Mouse (Mus musculus): Measurements from ENCODE around the gene Atp1a1. TPM values are rescaled to one million over a fixed set of nuclear protein-coding genes. Genes with fewer than 3 reads are reported as not detected.

Gene Atp1a1
- polyA plus RNA-seq, 1 experiment from 2014 or later = 61.1 TPM

DNA sequence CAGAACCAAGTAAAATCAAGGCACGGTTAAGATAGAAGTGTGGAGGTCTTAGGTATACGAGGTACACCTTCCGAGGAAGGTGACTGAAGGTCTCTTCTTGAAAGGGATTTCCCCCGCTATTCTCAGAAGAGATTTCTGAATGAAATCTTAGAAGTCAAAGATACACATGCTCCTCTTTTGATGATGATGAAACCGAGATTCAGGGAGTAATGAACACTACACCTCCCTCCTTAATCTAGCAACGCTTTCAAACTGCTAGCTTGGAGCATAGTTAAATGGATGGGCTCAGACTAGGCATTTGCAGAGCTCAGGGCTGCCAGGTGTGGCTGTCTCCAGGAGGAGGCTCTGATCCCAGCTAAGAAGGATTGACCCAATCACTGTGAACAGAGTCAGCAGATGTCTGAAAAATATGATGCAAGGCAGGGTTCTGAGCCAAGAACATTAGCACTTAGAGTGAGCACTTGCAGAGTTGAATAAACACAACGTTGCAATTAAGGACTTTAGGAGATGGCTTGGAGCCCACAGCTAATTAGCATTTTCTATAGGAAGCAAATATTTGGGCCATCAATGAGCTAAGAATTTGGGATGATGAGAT lies 2.5 kb upstream of the Atp1a1 start:
- 87% methylated on average over 7 of the region's 7 CpGs for WGBS
- Histone ChIP-seq H3K4me3 (no peak overlapping the region), H3K27me3 (replicated peaks) (no peaks in the 10 kb centered on the region), H3K9me3 (no peaks in the 10 kb centered on the region), H3K36me3 (no peaks in the 10 kb centered on the region), H3K9ac (no peak overlapping the region), H3K27ac (no peak overlapping the region), H3K4me1 (peaks cover 28% of the 10 kb centered on the region), H3K4me2 (replicated peaks) (no peak overlapping the region)
- no peak for ATAC-seq (ENCODE audit: low FRiP score, low read depth)

GRCm38 (mm10) chr3:101605721-101606120 lies 1.2 kb upstream of the Atp1a1 start:
- WGBS = 78% methylated on average over 2 of the region's 2 CpGs
- H3K9me3 ChIP-seq = no peaks in the 10 kb centered on the region
- no peak overlapping the region for H3K4me3 ChIP-seq
- peaks cover 33% of the 10 kb centered on the region for H3K4me1 ChIP-seq
- H3K4me2 ChIP-seq (replicated peaks) = no peak overlapping the region
- no peak for ATAC-seq (ENCODE audit: low FRiP score, low read depth)
- H3K27me3 ChIP-seq (replicated peaks) = no peaks in the 10 kb centered on the region
- H3K9ac ChIP-seq = no peak overlapping the region
- H3K36me3 ChIP-seq = no peaks in the 10 kb centered on the region
- no peak overlapping the region for H3K27ac ChIP-seq

DNA sequence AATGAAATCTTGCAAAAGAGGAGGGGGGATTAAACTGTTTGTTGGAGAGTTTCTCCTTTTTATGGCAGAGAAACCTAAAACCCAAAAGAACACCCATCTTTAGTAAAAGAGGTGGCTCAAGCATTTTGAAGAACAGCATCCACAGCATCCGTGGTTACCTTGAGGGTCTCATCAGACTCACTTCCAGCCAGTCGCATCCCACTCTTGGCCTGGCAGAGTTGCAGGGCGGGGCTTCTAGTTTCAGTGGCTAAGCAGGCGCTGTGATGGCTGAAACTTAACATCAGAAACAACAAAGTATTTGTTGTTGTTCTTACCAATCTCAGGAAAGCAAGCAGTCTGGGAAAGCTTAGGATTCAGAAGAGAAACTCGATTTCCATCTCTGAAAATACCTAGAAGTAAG lies 807 bp upstream of the Atp1a1 start:
- H3K4me1 ChIP-seq = peaks cover 38% of the 10 kb centered on the region
- 19% methylated on average over 5 of the region's 5 CpGs for WGBS
- peak overlapping the region; percentile 91 for H3K9ac ChIP-seq

GRCm38 (mm10) chr3:101603661-101604549 lies 579 bp downstream of the Atp1a1 start:
- H3K36me3 ChIP-seq = no peaks in the 10 kb centered on the region
- under 1% methylated on average over 41 of the region's 68 CpGs for WGBS
- peak overlapping the region; percentile 96 for H3K27ac ChIP-seq
- no peaks in the 10 kb centered on the region for H3K27me3 ChIP-seq (replicated peaks)
- no peaks in the 10 kb centered on the region for H3K9me3 ChIP-seq
- ATAC-seq (ENCODE audit: low FRiP score, low read depth) = peak; percentile 85
- peak overlapping the region; percentile 91 for H3K9ac ChIP-seq
- H3K4me3 ChIP-seq = peak overlapping the region; percentile 84
- peak overlapping the region; percentile 71 for H3K4me2 ChIP-seq (replicated peaks)
- peaks cover 51% of the 10 kb centered on the region for H3K4me1 ChIP-seq

More for the DNA sequence above, 807 bp upstream of the Atp1a1 start:
- Histone ChIP-seq H3K4me2 (replicated peaks) (peak overlapping the region; percentile 71), H3K27ac (no peak overlapping the region), H3K36me3 (no peaks in the 10 kb centered on the region), H3K27me3 (replicated peaks) (no peaks in the 10 kb centered on the region), H3K9me3 (no peaks in the 10 kb centered on the region), H3K4me3 (peak overlapping the region; percentile 84)
- no peak for ATAC-seq (ENCODE audit: low FRiP score, low read depth)

DNA sequence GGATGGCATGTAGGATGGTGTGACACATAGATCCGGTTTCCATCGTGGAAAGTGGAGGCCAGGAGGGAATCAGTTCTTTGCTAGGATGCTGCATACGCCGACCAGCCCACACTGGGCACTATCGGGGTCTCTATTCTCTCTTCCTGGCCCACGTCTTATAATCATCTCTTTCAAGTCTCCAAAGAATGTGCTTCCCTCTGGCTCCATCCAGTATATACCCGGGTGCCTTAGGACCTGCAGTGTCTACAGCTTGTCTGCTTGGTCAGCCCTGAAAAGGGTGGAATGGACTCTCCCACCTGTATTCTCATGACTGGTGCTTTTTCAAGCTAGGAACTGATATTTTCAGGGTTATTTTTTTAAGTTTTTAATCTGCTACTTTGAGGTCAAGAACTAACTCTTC lies 1.3 kb downstream of the Atp1a1 start:
- Histone ChIP-seq H3K4me2 (replicated peaks) (peak overlapping the region; percentile 71), H3K36me3 (no peaks in the 10 kb centered on the region), H3K4me1 (peaks cover 57% of the 10 kb centered on the region), H3K27ac (no peak overlapping the region), H3K4me3 (peak overlapping the region; percentile 84), H3K9ac (peak overlapping the region; percentile 91), H3K27me3 (replicated peaks) (no peaks in the 10 kb centered on the region), H3K9me3 (no peaks in the 10 kb centered on the region)
- ATAC-seq (ENCODE audit: low FRiP score, low read depth) = no peak
- WGBS = 32% methylated on average over 7 of the region's 7 CpGs

DNA sequence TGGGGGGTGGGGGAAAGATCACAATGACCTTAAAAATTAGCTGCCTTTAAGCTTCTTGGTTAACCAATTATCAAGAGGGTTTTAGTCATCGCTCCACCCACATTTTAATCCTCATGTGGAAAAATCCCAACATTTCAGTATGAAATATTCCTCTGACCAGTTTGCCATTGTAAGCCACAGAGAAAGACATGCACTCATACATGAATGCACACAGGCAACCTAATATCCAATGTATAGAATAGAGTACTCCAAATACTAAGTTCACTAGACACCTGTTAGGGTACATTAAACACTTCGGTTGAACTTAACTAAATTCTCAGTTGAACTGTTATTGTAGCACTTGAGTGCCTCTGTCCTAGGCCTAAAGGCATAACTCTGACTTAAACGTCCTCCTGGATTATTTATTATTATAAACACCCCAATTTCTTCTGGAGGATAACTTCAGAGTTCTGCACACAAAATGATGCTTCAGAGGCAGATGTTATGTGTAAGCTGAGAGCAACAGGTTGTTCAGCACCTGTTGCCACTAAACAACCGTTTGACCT lies 1.9 kb downstream of the Atp1a1 start:
- ATAC-seq (ENCODE audit: low FRiP score, low read depth) = no peak
- Histone ChIP-seq H3K4me1 (peaks cover 63% of the 10 kb centered on the region), H3K27me3 (replicated peaks) (no peaks in the 10 kb centered on the region), H3K9me3 (no peaks in the 10 kb centered on the region), H3K36me3 (no peaks in the 10 kb centered on the region), H3K4me3 (no peak overlapping the region), H3K4me2 (replicated peaks) (peak overlapping the region; percentile 71), H3K9ac (no peak overlapping the region), H3K27ac (no peak overlapping the region)
- WGBS = 73% methylated on average over 4 of the region's 4 CpGs

- no peaks in the 10 kb centered on the region for H3K9me3 ChIP-seq
- H3K4me2 ChIP-seq (replicated peaks) = peak overlapping the region; percentile 71
- 40% methylated on average over 4 of the region's 4 CpGs for WGBS
- H3K9ac ChIP-seq = no peak overlapping the region
- H3K27ac ChIP-seq = no peak overlapping the region
- no peak overlapping the region for H3K4me3 ChIP-seq
- peaks cover 70% of the 10 kb centered on the region for H3K4me1 ChIP-seq
- no peaks in the 10 kb centered on the region for H3K27me3 ChIP-seq (replicated peaks)
- no peaks in the 10 kb centered on the region for H3K36me3 ChIP-seq
- ATAC-seq (ENCODE audit: low FRiP score, low read depth) = no peak
Measured at GRCm38 (mm10) chr3:101601687-101602086, 2.8 kb downstream of the Atp1a1 start.

GRCm38 (mm10) chr3:101601003-101601525 lies 3.4 kb downstream of the Atp1a1 start:
- no peak for ATAC-seq (ENCODE audit: low FRiP score, low read depth)
- no peak overlapping the region for H3K27ac ChIP-seq
- H3K9ac ChIP-seq = no peak overlapping the region
- H3K4me1 ChIP-seq = peaks cover 74% of the 10 kb centered on the region
- no peaks in the 10 kb centered on the region for H3K27me3 ChIP-seq (replicated peaks)
- H3K36me3 ChIP-seq = no peaks in the 10 kb centered on the region
- H3K4me3 ChIP-seq = no peak overlapping the region
- 64% methylated on average over 8 of the region's 8 CpGs for WGBS
- H3K4me2 ChIP-seq (replicated peaks) = peak overlapping the region; percentile 71; the same call in 1 of the 2 replicates
- H3K9me3 ChIP-seq = no peaks in the 10 kb centered on the region

- H3K4me1 ChIP-seq = peaks cover 75% of the 10 kb centered on the region
- H3K27ac ChIP-seq = no peak overlapping the region
- ATAC-seq (ENCODE audit: low FRiP score, low read depth) = no peak
- WGBS = 44% methylated on average over 4 of the region's 4 CpGs
- H3K9me3 ChIP-seq = no peaks in the 10 kb centered on the region
- H3K36me3 ChIP-seq = no peaks in the 10 kb centered on the region
- no peaks in the 10 kb centered on the region for H3K27me3 ChIP-seq (replicated peaks)
- no peak overlapping the region for H3K4me3 ChIP-seq
- H3K9ac ChIP-seq = no peak overlapping the region
- H3K4me2 ChIP-seq (replicated peaks) = 0 out of 2 replicates have a peak overlapping the region, but pooled peaks have one; percentile 4
Measured at GRCm38 (mm10) chr3:101599920-101600741, 4.4 kb downstream of the Atp1a1 start.

DNA sequence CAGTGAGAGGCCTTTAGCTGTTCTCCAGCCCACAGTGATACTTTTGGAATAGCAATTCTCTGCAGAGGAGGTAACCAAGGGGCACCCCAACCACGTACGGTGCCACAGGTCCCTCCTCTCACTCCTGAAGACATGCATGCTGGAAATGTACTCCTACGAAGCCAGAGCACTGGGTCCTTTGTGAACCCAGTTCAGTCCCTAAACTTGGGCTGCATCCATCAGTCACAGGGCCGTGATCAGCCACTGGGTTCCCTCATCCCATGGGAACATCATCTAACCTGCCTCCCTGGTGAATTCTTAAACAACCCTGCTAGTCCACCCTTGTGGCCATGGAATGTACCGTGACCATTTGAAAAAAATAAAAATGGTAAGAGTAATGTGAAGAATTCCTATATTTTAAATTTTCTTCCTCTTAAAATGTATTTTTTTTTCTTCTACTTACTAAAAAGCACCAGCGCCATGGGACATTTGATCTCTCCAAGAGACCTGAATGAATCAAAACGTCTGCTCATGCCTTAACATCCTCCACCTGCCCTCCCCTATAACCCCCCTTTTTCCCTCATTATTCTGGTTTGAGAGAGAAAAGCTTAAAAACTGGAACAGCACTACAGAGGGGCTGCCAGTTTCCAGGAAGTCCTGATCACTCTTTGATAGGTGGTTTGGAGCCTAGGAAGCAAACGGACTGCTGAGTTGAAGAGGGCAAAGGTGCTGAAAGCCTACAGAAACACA lies 5.1 kb downstream of the Atp1a1 start:
- peaks cover 71% of the 10 kb centered on the region for H3K4me1 ChIP-seq
- 71% methylated on average over 8 of the region's 8 CpGs for WGBS

DNA sequence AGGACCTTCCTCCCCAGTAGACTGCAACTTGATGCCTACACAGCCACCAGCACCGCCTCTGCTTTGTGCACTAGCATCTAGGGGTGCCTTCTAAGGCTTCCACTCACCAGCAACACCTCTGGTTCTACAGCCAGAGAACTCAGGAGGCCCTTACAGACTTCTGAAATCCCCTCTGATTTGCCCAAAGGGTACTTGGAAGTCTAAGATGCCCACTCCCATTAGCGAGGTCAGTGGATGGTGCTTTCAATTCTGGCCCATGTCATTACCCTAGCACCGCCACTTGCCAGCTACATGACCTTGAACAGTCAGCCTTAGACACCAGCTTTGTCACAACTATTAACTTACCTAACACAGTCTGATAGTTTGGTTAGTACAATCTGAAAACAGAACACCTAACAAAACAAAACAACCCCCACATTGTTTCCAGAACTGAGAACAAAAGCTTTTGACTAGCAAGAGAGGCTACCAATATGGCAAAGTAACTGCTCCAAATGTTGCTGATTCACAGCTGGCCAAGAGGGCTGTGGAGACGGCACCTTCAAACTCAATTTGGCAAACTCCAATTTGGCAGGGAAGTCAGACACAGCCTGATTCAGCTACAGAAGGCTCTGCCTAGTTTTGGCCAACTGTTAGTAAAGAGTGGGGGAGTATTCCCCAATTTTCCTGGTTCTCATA lies 6.1 kb downstream of the Atp1a1 start:
- WGBS = 71% methylated on average over 4 of the region's 4 CpGs
- Histone ChIP-seq H3K27ac (no peak overlapping the region), H3K4me1 (peaks cover 70% of the 10 kb centered on the region), H3K4me2 (replicated peaks) (no peak overlapping the region), H3K27me3 (replicated peaks) (no peaks in the 10 kb centered on the region), H3K9ac (no peak overlapping the region), H3K4me3 (no peak overlapping the region), H3K36me3 (peaks cover 17% of the 10 kb centered on the region), H3K9me3 (no peaks in the 10 kb centered on the region)
- no peak for ATAC-seq (ENCODE audit: low FRiP score, low read depth)

More for the DNA sequence above, 5.1 kb downstream of the Atp1a1 start:
- H3K4me2 ChIP-seq (replicated peaks) = no peak overlapping the region
- no peaks in the 10 kb centered on the region for H3K9me3 ChIP-seq
- ATAC-seq (ENCODE audit: low FRiP score, low read depth) = no peak
- no peak overlapping the region for H3K9ac ChIP-seq
- H3K27ac ChIP-seq = no peak overlapping the region
- no peak overlapping the region for H3K4me3 ChIP-seq
- H3K27me3 ChIP-seq (replicated peaks) = no peaks in the 10 kb centered on the region
- peaks cover 8% of the 10 kb centered on the region; the same call in 1 of the 2 replicates for H3K36me3 ChIP-seq
